Mouse (Mus musculus) megakaryocyte, adult 5-6 weeks (primary cell): Measurements from ENCODE around the gene Acp2. TPM values are rescaled to one million over a fixed set of nuclear protein-coding genes. Genes with fewer than 3 reads are reported as not detected.

Experiments
- ATAC-seq: 2 replicates; pipeline ENCODE4 v1.8.0; 2016; ENCODE audit warnings: mild to moderate bottlenecking, inconsistent platforms; ENCODE audit not compliant: poor library complexity, severe bottlenecking
- total RNA-seq, 2 experiments: library from RNA; stranded (forward) in 1 of 2; stranded (reverse) in 1 of 2; fragments of 153-499, 151-499 nt in 1 of 2; fragments of 221-1000, 200-1000 nt in 1 of 2; gene quantifications; 2 replicates each; pipeline versions ENCODE4 v1.2.3 to v1.2.4; 2015 to 2017

The Acp2 gene
- total RNA-seq, 2 experiments from 2014 or later = 7.1 to 8.0 TPM

- no peak for ATAC-seq
Observed at GRCm38 (mm10) chr2:91254725-91255380, 52.2 kb downstream of the Acp2 start.

DNA sequence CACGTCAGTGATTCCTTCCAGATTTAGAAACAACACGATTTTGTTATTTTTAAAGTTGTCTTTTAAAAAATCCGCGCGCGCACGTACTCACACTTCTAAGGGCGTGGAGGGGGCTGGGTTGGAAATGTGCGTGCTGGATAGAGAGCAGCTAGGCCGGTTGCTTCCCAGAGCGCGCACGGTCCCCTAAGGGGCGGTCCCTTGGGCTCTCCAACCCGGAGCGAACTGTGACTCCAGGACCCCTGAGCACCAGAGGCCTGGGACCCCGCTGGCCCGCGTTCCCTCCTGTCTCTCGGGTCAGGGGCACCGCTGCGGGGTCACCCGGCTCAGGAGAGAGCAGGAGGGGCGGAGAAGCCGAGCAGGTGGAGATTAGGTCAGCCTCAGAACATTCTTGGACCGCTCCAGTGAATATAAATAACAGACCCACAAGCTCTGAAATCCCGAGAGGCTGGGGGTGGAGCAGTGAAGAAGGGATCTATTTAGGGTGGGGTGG, 53.0 kb downstream of the Acp2 start, which contains the start of gene Pacsin3:
Gene Pacsin3, plus strand, starts transcription at position 294 of the 490 bp plus-strand sequence.
- no peak for ATAC-seq

DNA sequence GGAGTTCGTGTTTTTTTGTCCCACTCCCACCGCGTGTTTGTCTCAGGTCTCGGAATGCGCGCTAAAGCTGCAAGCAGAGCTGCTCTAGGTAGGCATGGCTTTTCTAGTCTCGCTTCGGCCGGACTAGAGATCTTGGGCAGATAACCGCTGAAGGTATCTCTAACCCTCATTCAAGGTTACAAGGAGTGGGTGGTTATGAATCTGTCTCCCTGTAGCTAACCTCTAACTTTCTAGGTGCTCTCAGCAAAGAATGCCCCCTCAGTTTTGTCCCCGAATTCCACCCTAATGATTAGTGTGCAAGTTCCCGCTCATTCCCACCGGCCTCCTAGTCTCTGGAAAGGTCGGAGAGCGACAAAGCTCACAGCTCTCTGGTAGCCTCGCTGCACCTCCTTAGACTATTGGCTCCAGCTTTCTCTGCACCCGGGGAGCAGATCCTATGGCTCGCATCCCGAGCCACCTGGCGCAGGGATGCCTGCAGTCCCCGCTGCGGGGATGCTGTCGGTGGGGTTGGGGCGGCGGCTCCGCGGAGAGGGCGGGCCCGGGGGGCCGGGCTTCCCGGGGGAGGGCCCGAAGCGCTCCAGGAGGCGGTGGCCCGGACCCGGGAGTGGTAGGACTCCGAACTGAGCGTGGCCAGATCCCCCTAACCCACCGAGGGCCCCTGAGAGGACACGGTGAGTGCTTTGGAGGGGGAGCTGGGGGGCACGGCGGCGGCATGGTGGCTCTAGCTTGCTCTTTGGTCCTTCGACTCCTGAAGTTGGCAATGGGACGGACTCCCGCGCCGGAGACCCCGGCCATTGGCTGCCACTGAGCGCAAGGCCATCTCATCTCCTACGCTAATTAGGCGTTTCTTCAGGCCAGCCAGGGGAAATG, 53.8 kb downstream of the Acp2 start:
- peak; percentile 45 for ATAC-seq

- no peak for ATAC-seq
Observed at GRCm38 (mm10) chr2:91257126-91257980, 54.7 kb downstream of the Acp2 start.

DNA sequence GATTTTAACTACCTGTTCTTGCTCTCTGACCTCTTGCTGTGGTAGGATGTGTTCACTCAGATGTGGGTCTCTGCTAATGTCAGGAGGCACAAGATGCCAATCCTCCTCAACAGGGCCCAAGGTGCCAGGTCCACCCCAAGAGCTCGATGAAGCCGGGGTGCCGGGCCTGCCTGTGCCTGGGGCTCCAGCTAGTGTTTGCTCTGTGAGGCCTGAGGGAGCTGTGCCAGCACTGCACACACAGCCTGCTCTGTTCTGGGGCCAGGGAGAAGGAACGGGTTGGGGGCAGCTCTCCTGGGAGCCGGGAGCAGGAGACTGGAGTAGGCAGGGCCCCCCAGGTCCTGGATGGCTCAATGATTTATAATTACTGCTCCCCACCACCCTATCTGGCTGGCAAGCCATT, 55.4 kb downstream of the Acp2 start:
- no peak for ATAC-seq

DNA sequence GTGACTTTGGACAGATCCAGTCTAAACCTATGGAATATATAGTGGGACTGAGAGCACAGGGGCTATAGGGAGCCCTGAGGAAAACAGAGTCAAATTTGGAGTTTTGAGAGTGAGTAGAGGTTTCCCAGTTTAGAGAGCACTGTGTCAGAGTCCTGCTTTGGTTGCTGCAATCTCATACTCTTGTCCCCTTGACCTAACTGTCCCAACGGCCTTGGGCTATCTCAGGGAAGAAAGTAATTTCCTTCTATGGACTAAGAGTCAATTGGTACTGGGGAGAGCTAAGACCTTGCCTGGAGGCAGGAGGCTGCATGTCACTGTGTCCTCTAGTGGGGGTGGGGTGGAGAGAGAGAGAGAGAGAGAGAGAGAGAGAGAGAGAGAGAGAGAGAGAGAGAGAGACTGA, 56.1 kb downstream of the Acp2 start:
- ATAC-seq = no peak

GRCm38 (mm10) chr2:91259493-91259892, 56.8 kb downstream of the Acp2 start:
- no peak for ATAC-seq

Other genes starting within 250 kb of the Acp2 start
- gene Rapsn, start 167.3 kb upstream of the Acp2 start, total RNA-seq (2015) = 0.46 and 0.47 TPM in 2 replicates
- gene Rapsn, start 167.3 kb upstream of the Acp2 start, total RNA-seq (2017) = 0.51 and 1.3 TPM in 2 replicates
- 65.1 and 69.7 TPM in 2 replicates for gene Psmc3, start 148.9 kb upstream of the Acp2 start, total RNA-seq (2015)
- 226 TPM in 2 replicates for gene Psmc3, start 148.9 kb upstream of the Acp2 start, total RNA-seq (2017)
- 8.4 and 15.6 TPM in 2 replicates for gene Slc39a13, start 132.5 kb upstream of the Acp2 start, total RNA-seq (2015)
- gene Slc39a13, start 132.5 kb upstream of the Acp2 start, total RNA-seq (2017) = 6.5 and 10.9 TPM in 2 replicates
- 348 and 384 TPM in 2 replicates for gene Spi1, start 120.5 kb upstream of the Acp2 start, total RNA-seq (2015)
- gene Spi1, start 120.5 kb upstream of the Acp2 start, total RNA-seq (2017) = 253 and 295 TPM in 2 replicates
- gene Mybpc3, start 84.7 kb upstream of the Acp2 start, total RNA-seq (2015) = 0.18 and 0.27 TPM in 2 replicates
- gene Mybpc3, start 84.7 kb upstream of the Acp2 start, total RNA-seq (2017) = 0.08 and 0.44 TPM in 2 replicates
- gene Madd, start 19.0 kb upstream of the Acp2 start, total RNA-seq (2015) = 35.4 and 39.7 TPM in 2 replicates
- gene Madd, start 19.0 kb upstream of the Acp2 start, total RNA-seq (2017) = 63.6 and 78.7 TPM in 2 replicates
- gene Nr1h3, start 51 bp upstream of the Acp2 start, total RNA-seq (2015) = 0.45 and 1.9 TPM in 2 replicates
- gene Nr1h3, start 51 bp upstream of the Acp2 start, total RNA-seq (2017) = 1.5 and 2.2 TPM in 2 replicates
- 7.7 and 8.8 TPM in 2 replicates for gene Ddb2, start 34.1 kb downstream of the Acp2 start, total RNA-seq (2015)
- 7.3 TPM in 2 replicates for gene Ddb2, start 34.1 kb downstream of the Acp2 start, total RNA-seq (2017)
- not detected in 2 replicates for gene Pacsin3, start 53.1 kb downstream of the Acp2 start, total RNA-seq (2015)
- gene Pacsin3, start 53.1 kb downstream of the Acp2 start, total RNA-seq (2017) = 0.29 TPM in 1 of 2 replicates, not detected in the other
- gene Arfgap2, start 62.1 kb downstream of the Acp2 start, total RNA-seq (2015) = 24.7 and 27.2 TPM in 2 replicates
- gene Arfgap2, start 62.1 kb downstream of the Acp2 start, total RNA-seq (2017) = 26.9 and 27.1 TPM in 2 replicates
- gene 1110051M20Rik, start 241.8 kb downstream of the Acp2 start, total RNA-seq (2015) = 2.0 and 4.2 TPM in 2 replicates
- 1.7 and 3.2 TPM in 2 replicates for gene 1110051M20Rik, start 241.8 kb downstream of the Acp2 start, total RNA-seq (2017)